Mouse (Mus musculus) left cerebral cortex, adult 2 months (tissue): ENCODE measurements around the gene Pabpc4. TPM values are rescaled to one million over a fixed set of nuclear protein-coding genes. Genes with fewer than 3 reads are reported as not detected.
"Not testable (repeated sequence)": the region's sequence is repeated elsewhere in the genome, so short reads cannot be mapped to it uniquely, and the experiment has no call there.

Experiments used
- DNase-seq, 2 experiments: peaks; one replicate each; pipeline ENCODE4 v3.0.0; 2021 to 2022; ENCODE audit warnings: low spot score in 2 of 2, mixed read lengths in 1 of 2; ENCODE audit errors: extremely low spot score in 1 of 2
- H3K27ac ChIP-seq: fragments of 200-600 bp; 2 replicates; pipeline ENCODE4 v1.8.1; 2022
- H3K4me3 ChIP-seq: fragments of 200-600 bp; 2 replicates; pipeline ENCODE4 v1.8.1; 2022
- CTCF ChIP-seq: fragments of 200-600 bp; IDR thresholded peaks from 2 replicates; pipeline ENCODE4 v1.8.1; 2022; ENCODE audit warnings: antibody characterized with exemption, mild to moderate bottlenecking, moderate library complexity
- intact Hi-C: fragments of 180-260 bp; cut with DNase I; formaldehyde crosslinking; loops from one replicate; pipeline ENCODE4 v1.15.1; 2025
- total RNA-seq, 2 experiments: library from RNA; stranded (reverse); gene quantifications; 2 replicates each; pipeline ENCODE4 v1.2.3; 2021

The Pabpc4 gene
- total RNA-seq, 2 experiments from 2014 or later = 44.9 to 45.4 TPM

- DNase-seq = no peak
- no peak overlapping the region for H3K4me3 ChIP-seq
Measured at GRCm38 (mm10) chr4:123313010-123313409, 50.9 kb downstream of the Pabpc4 start.

GRCm38 (mm10) chr4:123314497-123314896 lies 52.3 kb downstream of the Pabpc4 start:
- no peak overlapping the region for H3K27ac ChIP-seq
- DNase-seq = no peak
- intact Hi-C loops = no loop called here
- H3K4me3 ChIP-seq = no peak overlapping the region
- TF ChIP-seq CTCF = no peak

More at GRCm38 (mm10) chr4:123313010-123313409, 50.9 kb downstream of the Pabpc4 start:
- intact Hi-C loops = no loop called here
- no peak overlapping the region for H3K27ac ChIP-seq
- no peak for TF ChIP-seq CTCF

GRCm38 (mm10) chr4:123322910-123323309 lies 60.8 kb downstream of the Pabpc4 start:
- H3K4me3 ChIP-seq = peak overlapping the region; percentile 33; the same call in 1 of the 2 replicates
- DNase-seq = peak in 1 of 2 experiments; percentile 35
- H3K27ac ChIP-seq, intact Hi-C loops: not testable (repeated sequence)

GRCm38 (mm10) chr4:123323534-123323933 lies 61.4 kb downstream of the Pabpc4 start, which contains the start of gene Oxct2a:
Gene Oxct2a, minus strand, starts transcription at chr4:123323634.
- Histone ChIP-seq H3K4me3 (peak within 1 kb of the TSS; percentile 33), H3K27ac (no peak within 1 kb of the TSS)
- DNase-seq = no peak
- intact Hi-C loops = no loop called here
- TF ChIP-seq CTCF = no peak

GRCm38 (mm10) chr4:123326087-123326486 lies 63.9 kb downstream of the Pabpc4 start:
- no peak for TF ChIP-seq CTCF
- Histone ChIP-seq H3K27ac (no peak overlapping the region), H3K4me3 (no peak overlapping the region)
- intact Hi-C loops = no loop called here
- DNase-seq = no peak

GRCm38 (mm10) chr4:123327630-123328029 lies 65.5 kb downstream of the Pabpc4 start:
- no peak overlapping the region for H3K27ac ChIP-seq
- H3K4me3 ChIP-seq = no peak overlapping the region
- no peak for TF ChIP-seq CTCF
- no peak for DNase-seq
- intact Hi-C loops = no loop called here

GRCm38 (mm10) chr4:123328946-123329345 lies 66.8 kb downstream of the Pabpc4 start:
- H3K27ac ChIP-seq = no peak overlapping the region
- intact Hi-C loops = no loop called here
- DNase-seq = no peak
- TF ChIP-seq CTCF = no peak
- no peak overlapping the region for H3K4me3 ChIP-seq

- Histone ChIP-seq H3K27ac (no peak overlapping the region), H3K4me3 (no peak overlapping the region)
- intact Hi-C loops = no loop called here
- TF ChIP-seq CTCF = no peak
- no peak for DNase-seq
Measured at GRCm38 (mm10) chr4:123331326-123331725, 69.2 kb downstream of the Pabpc4 start.

- intact Hi-C loops, H3K4me3 ChIP-seq, H3K27ac ChIP-seq, DNase-seq: not testable (repeated sequence)
Measured at GRCm38 (mm10) chr4:123331961-123332360, 69.8 kb downstream of the Pabpc4 start.

- peak; percentile 8; the same call in 1 of the 2 replicates for TF ChIP-seq CTCF
- no peak for DNase-seq
- H3K27ac ChIP-seq = no peak overlapping the region
- intact Hi-C loops = no loop called here
- no peak overlapping the region for H3K4me3 ChIP-seq
Measured at GRCm38 (mm10) chr4:123333151-123333550, 71.0 kb downstream of the Pabpc4 start.

GRCm38 (mm10) chr4:123334177-123334576 lies 72.0 kb downstream of the Pabpc4 start:
- DNase-seq = no peak
- intact Hi-C loops = no loop called here
- Histone ChIP-seq H3K4me3 (no peak overlapping the region), H3K27ac (no peak overlapping the region)
- no peak for TF ChIP-seq CTCF

GRCm38 (mm10) chr4:123335244-123335643 lies 73.1 kb downstream of the Pabpc4 start:
- H3K27ac ChIP-seq, DNase-seq, H3K4me3 ChIP-seq: not testable (repeated sequence)
- intact Hi-C loops = loop anchor here (1.0 kb wide), 1 partner anchor 9 kb away; no protein-coding TSS in a partner anchor

GRCm38 (mm10) chr4:123335796-123336585 lies 73.8 kb downstream of the Pabpc4 start:
- DNase-seq = no peak
- H3K27ac ChIP-seq = no peak overlapping the region
- no peak overlapping the region for H3K4me3 ChIP-seq
- intact Hi-C loops = loop anchor here (1.0 kb wide), 1 partner anchor 8 kb away; no protein-coding TSS in a partner anchor
- TF ChIP-seq CTCF = no peak; the same call in none of the 2 replicates
